Mouse (Mus musculus) layer of hippocampus, postnatal 10 days (tissue): ENCODE measurements at regions not wholly inside any gene's neighbourhood (a gene's known extent, or its start where the extent isn't known, plus 50 kb on each side); places are given as distances from the start of the nearest gene placed in this dataset.

Source experiments
- DNase-seq, 2 experiments: peaks; one replicate each; pipeline ENCODE4 v3.0.0; 2021; ENCODE audit warnings: low spot score in 2 of 2

GRCm38 (mm10) chr1:151045334-151045733 lies 52.1 kb upstream of the Hmcn1 start:
- no peak for DNase-seq

- DNase-seq: no peak
Observed at GRCm38 (mm10) chr1:151046626-151047025, 53.4 kb upstream of the Hmcn1 start.

- DNase-seq: no peak
Observed at GRCm38 (mm10) chr1:151049726-151050506, 56.7 kb upstream of the Hmcn1 start.

GRCm38 (mm10) chr1:151050507-151050816 lies 57.2 kb upstream of the Hmcn1 start:
- no peak for DNase-seq

- no peak for DNase-seq
Observed at GRCm38 (mm10) chr1:151053268-151053667, 60.0 kb upstream of the Hmcn1 start.

GRCm38 (mm10) chr1:151055396-151055795 lies 62.2 kb upstream of the Hmcn1 start:
- no peak for DNase-seq

- DNase-seq: no peak
Observed at GRCm38 (mm10) chr1:151059546-151060136, 66.4 kb upstream of the Hmcn1 start.

GRCm38 (mm10) chr1:151065090-151065567 lies 71.9 kb upstream of the Hmcn1 start:
- no peak for DNase-seq

GRCm38 (mm10) chr1:151066379-151067128 lies 73.3 kb upstream of the Hmcn1 start:
- no peak for DNase-seq

- no peak for DNase-seq
Observed at GRCm38 (mm10) chr1:151074508-151075314, 81.5 kb upstream of the Hmcn1 start.

- DNase-seq: no peak
Observed at GRCm38 (mm10) chr1:151075541-151075940, 82.3 kb upstream of the Hmcn1 start.

GRCm38 (mm10) chr1:151078909-151079522 lies 85.8 kb upstream of the Hmcn1 start:
- DNase-seq: peak; percentile 84 to 88

- DNase-seq: no peak
Observed at GRCm38 (mm10) chr1:151079614-151080360, 86.6 kb upstream of the Hmcn1 start.

GRCm38 (mm10) chr1:151080510-151080980 lies 87.3 kb upstream of the Hmcn1 start:
- no peak for DNase-seq

GRCm38 (mm10) chr1:151082510-151083033 lies 89.3 kb upstream of the Hmcn1 start:
- no peak for DNase-seq

- DNase-seq: no peak
Observed at GRCm38 (mm10) chr1:151083806-151084205, 90.6 kb upstream of the Hmcn1 start.

GRCm38 (mm10) chr1:151086111-151086859 lies 93.0 kb upstream of the Hmcn1 start:
- no peak for DNase-seq

GRCm38 (mm10) chr1:151087151-151087660 lies 94.0 kb upstream of the Hmcn1 start:
- no peak for DNase-seq
